Comparison of ENCODE assay signal across 15 mouse cellular contexts in genomic region chr7:132412520-132412919, GRCm38 (mm10).
"Had no signal": no experiment of that assay in that cellular context is flagged by ENCODE, and none has a peak within 500 bp of the region (broad histone marks: within the 10 kb centered on the region; RNA-seq: fewer than 3 reads in every experiment).

No protein-coding gene starts in this region.

- DNase-seq: kidney, adult 9 months; kidney, postnatal 36 days; lung, postnatal 14 days; right cerebral cortex, adult 18-20 months; right cerebral cortex, postnatal 25 days; thymus, postnatal 36 days had no signal

- H3K4me3 ChIP-seq: left cerebral cortex, adult 2 months; limb, embryonic 12.5 days; lung, embryonic 15.5 days; megakaryocyte, embryonic 14.5 days; neural tube, embryonic 13.5 days had no signal

- H3K4me1 ChIP-seq: lung, embryonic 15.5 days; megakaryocyte, embryonic 14.5 days had no signal

- H3K36me3 ChIP-seq: limb, embryonic 12.5 days; lung, embryonic 15.5 days; neural tube, embryonic 13.5 days had no signal

- H3K9ac ChIP-seq: limb, embryonic 12.5 days; lung, embryonic 15.5 days; neural tube, embryonic 13.5 days had no signal

- ATAC-seq: midbrain, embryonic 16.5 days had no signal

- H3K27ac ChIP-seq: kidney, postnatal 0 days; left cerebral cortex, adult 2 months; limb, embryonic 12.5 days; lung, embryonic 15.5 days; macrophage; neural tube, embryonic 13.5 days had no signal

- H3K27me3 ChIP-seq: limb, embryonic 12.5 days; lung, embryonic 15.5 days; neural tube, embryonic 13.5 days had no signal

- H3K9me3 ChIP-seq: limb, embryonic 12.5 days; lung, embryonic 15.5 days; neural tube, embryonic 13.5 days had no signal

- H3K4me2 ChIP-seq: limb, embryonic 12.5 days; lung, embryonic 15.5 days; midbrain, embryonic 11.5 days; neural tube, embryonic 13.5 days had no signal
